Mouse (Mus musculus) limb, embryonic 11.5 days (tissue): ENCODE results near the gene Trim10. TPM values are rescaled to one million over a fixed set of nuclear protein-coding genes. Genes with fewer than 3 reads are reported as not detected.

Source experiments
- ATAC-seq: fragments of 200-750 bp; cut with Nextera tagmentation; 2 replicates; pipeline ENCODE4 v1.8.0; 2017; ENCODE audit warnings: low read depth; ENCODE audit not compliant: insufficient number of reproducible peaks, low FRiP score, low TSS enrichment
- DNase-seq: peaks from one replicate; pipeline ENCODE4 v3.0.0-alpha.2; 2015; ENCODE audit warnings: low spot score
- H3K27ac ChIP-seq: fragments of 300-500 bp; sonication (generic); replicated peaks from 2 replicates; pipeline ENCODE4 v1.5.1; 2014; ENCODE audit warnings: low read depth, mild to moderate bottlenecking, low read length
- H3K27me3 ChIP-seq: fragments of 300-500 bp; sonication (generic); 2 replicates; pipeline ENCODE4 v1.6.1; 2014; ENCODE audit warnings: mild to moderate bottlenecking, low read length, mixed read lengths; ENCODE audit not compliant: control insufficient read depth, insufficient read depth
- H3K36me3 ChIP-seq: fragments of 300-500 bp; sonication (generic); 2 replicates; pipeline ENCODE4 v1.6.1; 2014; ENCODE audit warnings: mild to moderate bottlenecking, low read length, moderate library complexity, mixed read lengths; ENCODE audit not compliant: control insufficient read depth, insufficient read depth
- H3K4me1 ChIP-seq: fragments of 300-500 bp; sonication (generic); 2 replicates; pipeline ENCODE4 v1.6.1; 2014; ENCODE audit warnings: low read length, mixed read lengths; ENCODE audit not compliant: control insufficient read depth, insufficient read depth
- H3K4me2 ChIP-seq: fragments of 300-500 bp; sonication (generic); 2 replicates; pipeline ENCODE4 v1.6.1; 2014; ENCODE audit warnings: low read depth, mild to moderate bottlenecking, moderate library complexity; ENCODE audit not compliant: severe bottlenecking
- H3K4me3 ChIP-seq: fragments of 300-500 bp; sonication (generic); 2 replicates; pipeline ENCODE4 v1.5.1; 2014; ENCODE audit warnings: low read depth, low read length
- H3K9ac ChIP-seq: fragments of 300-500 bp; sonication (generic); 2 replicates; pipeline ENCODE4 v1.6.1; 2014; ENCODE audit warnings: mild to moderate bottlenecking, low read length
- H3K9me3 ChIP-seq: fragments of 300-500 bp; sonication (generic); 2 replicates; pipeline ENCODE4 v1.6.1; 2016; ENCODE audit warnings: low read length; ENCODE audit not compliant: control insufficient read depth
- WGBS: fragments of 180-500 bp; shearing (Covaris S2); extraction: QIAGEN DNeasy Blood & Tissue Kit; methylation state at CpG from one replicate; pipeline ENCODE4 v1.1.7; 2014; 5-methylcytosine and 5-hydroxymethylcytosine counted together
- polyA plus RNA-seq: library from polyadenylated mRNA; unstranded; fragments of >200 nt; fragmentation: Nextera tagmentation; extraction: Ambion mirVana; gene quantifications from 2 replicates; pipeline ENCODE4 v1.2.1, GENCODE M21; 2014

The Trim10 gene
- polyA plus RNA-seq, 1 experiment from 2014 or later, result 6.0 TPM

DNA sequence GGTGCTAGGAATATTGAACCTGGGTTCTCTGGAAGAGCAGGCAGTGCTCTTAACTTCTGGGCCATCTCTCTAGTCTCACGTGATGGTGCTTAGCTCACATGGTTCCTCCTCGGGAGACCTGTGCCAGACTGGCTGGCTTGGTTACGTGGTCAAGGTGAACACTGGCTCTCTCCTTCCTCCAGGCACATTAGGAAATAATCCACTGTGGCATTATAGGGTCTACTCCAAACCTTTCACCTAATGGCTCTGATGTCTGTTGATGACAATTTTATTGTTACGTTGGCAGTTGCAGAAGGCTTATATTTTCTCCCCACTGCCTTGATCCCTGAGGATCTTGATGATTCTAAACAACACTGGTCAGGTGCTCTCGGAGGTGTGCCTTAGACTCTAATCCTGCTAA lies 20.5 kb upstream of the Trim10 start:
- peaks cover 10% of the 10 kb centered on the region for H3K36me3 ChIP-seq
- 80% methylated on average over 5 of the region's 5 CpGs for WGBS
- H3K4me2 ChIP-seq, result no peak overlapping the region
- no peaks in the 10 kb centered on the region for H3K4me1 ChIP-seq
- DNase-seq (no peak), ATAC-seq (no peak)
- no peaks in the 10 kb centered on the region for H3K9me3 ChIP-seq
- no peaks in the 10 kb centered on the region for H3K27me3 ChIP-seq
- H3K9ac ChIP-seq, result no peak overlapping the region
- H3K4me3 ChIP-seq, result no peak overlapping the region
- H3K27ac ChIP-seq, result no peak overlapping the region

DNA sequence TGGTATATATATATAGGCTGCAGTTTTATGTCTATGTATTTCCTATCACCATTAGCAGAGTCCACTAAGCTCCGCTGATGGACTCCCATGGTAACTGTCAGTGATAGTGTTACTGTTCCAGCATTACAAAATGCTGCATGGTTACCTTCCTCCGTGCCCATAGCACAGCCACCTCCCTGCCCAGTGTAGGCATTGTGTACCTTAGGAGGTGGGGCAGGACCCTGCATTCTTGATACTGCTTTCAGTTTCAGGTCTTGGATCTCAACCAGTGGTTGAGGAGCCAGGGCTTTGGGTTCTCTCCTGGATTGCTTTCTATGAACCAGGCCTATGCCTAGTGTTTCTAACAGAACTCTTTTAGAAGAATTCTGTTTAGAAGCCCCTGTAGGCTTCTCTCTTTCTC lies 19.4 kb upstream of the Trim10 start:
- Histone ChIP-seq H3K27ac (no peak overlapping the region), H3K4me3 (no peak overlapping the region), H3K36me3 (peaks cover 10% of the 10 kb centered on the region), H3K4me1 (no peaks in the 10 kb centered on the region), H3K4me2 (no peak overlapping the region), H3K27me3 (no peaks in the 10 kb centered on the region), H3K9me3 (no peaks in the 10 kb centered on the region), H3K9ac (no peak overlapping the region)
- ATAC-seq (no peak), DNase-seq (no peak)
- 91% methylated on average over 2 of the region's 2 CpGs for WGBS

GRCm38 (mm10) chr17:36851200-36851599 lies 18.2 kb upstream of the Trim10 start:
- Histone ChIP-seq H3K36me3 (peaks cover 10% of the 10 kb centered on the region), H3K9ac (no peak overlapping the region), H3K4me1 (no peaks in the 10 kb centered on the region), H3K9me3 (no peaks in the 10 kb centered on the region), H3K27me3 (no peaks in the 10 kb centered on the region), H3K4me2 (no peak overlapping the region), H3K4me3 (no peak overlapping the region), H3K27ac (no peak overlapping the region)
- ATAC-seq (no peak), DNase-seq (no peak)
- 86% methylated on average over 5 of the region's 5 CpGs for WGBS

DNA sequence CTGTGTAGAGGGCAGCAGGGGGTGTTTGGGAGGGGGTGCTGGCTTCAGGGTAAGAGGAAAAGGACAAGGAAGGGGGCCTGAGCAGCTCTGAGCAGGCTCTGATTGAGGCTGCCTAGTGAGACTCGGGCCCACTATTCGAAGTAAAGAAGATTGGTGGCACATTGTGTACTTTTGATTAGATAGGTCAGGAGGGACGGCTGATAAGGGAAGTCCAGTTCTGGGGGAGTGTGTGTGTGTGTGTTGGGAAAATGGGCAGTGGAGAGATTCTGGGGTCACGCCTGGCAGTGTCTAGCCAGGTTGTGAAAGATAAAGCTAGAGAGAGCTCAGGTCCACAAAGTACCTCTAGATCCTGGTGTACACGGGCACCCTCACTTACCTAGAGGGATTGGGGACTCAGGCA lies 17.7 kb upstream of the Trim10 start:
- H3K4me2 ChIP-seq, result no peak overlapping the region
- H3K27ac ChIP-seq, result no peak overlapping the region
- H3K4me3 ChIP-seq, result no peak overlapping the region
- DNase-seq (no peak), ATAC-seq (no peak)
- 82% methylated on average over 5 of the region's 5 CpGs for WGBS
- no peaks in the 10 kb centered on the region for H3K27me3 ChIP-seq
- no peak overlapping the region for H3K9ac ChIP-seq
- peaks cover 12% of the 10 kb centered on the region for H3K36me3 ChIP-seq
- H3K4me1 ChIP-seq, result no peaks in the 10 kb centered on the region
- H3K9me3 ChIP-seq, result no peaks in the 10 kb centered on the region

GRCm38 (mm10) chr17:36855484-36855883 lies 13.9 kb upstream of the Trim10 start:
- no peaks in the 10 kb centered on the region for H3K9me3 ChIP-seq
- H3K4me1 ChIP-seq, result no peaks in the 10 kb centered on the region
- H3K9ac ChIP-seq, result no peak overlapping the region
- WGBS, result 92% methylated on average over 3 of the region's 3 CpGs
- no peak overlapping the region for H3K4me3 ChIP-seq
- H3K27ac ChIP-seq, result no peak overlapping the region
- DNase-seq (no peak), ATAC-seq (no peak)
- H3K36me3 ChIP-seq, result peaks cover 19% of the 10 kb centered on the region
- H3K27me3 ChIP-seq, result no peaks in the 10 kb centered on the region
- no peak overlapping the region for H3K4me2 ChIP-seq

DNA sequence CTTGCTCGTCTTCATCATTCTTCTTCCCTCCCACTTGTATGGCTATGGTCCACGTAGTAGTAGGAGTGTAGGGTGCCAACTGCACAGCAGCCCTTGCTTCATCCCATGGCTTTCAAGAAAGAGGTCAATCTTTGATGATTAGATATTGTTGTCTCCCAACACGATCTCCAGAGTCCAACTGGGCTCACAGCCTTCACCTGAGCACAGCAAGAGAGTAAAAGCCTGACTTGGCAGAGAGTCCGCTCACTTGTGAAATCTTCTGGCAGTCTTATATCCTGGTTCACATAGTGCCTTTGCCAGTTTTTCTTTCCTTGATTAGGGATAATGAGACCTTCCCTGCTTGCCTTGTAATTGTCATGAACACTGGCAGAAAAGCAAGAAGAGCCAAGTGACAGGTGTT lies 13.1 kb upstream of the Trim10 start:
- WGBS, result 98% methylated on average over 4 of the region's 4 CpGs
- no peak overlapping the region for H3K4me3 ChIP-seq
- DNase-seq (no peak), ATAC-seq (no peak)
- H3K4me1 ChIP-seq, result no peaks in the 10 kb centered on the region
- H3K9ac ChIP-seq, result no peak overlapping the region
- H3K36me3 ChIP-seq, result peaks cover 17% of the 10 kb centered on the region
- H3K27ac ChIP-seq, result no peak overlapping the region
- H3K9me3 ChIP-seq, result no peaks in the 10 kb centered on the region
- H3K4me2 ChIP-seq, result no peak overlapping the region
- no peaks in the 10 kb centered on the region for H3K27me3 ChIP-seq

GRCm38 (mm10) chr17:36858181-36858580 lies 11.2 kb upstream of the Trim10 start:
- Histone ChIP-seq H3K27ac (no peak overlapping the region), H3K4me1 (no peaks in the 10 kb centered on the region), H3K4me2 (no peak overlapping the region), H3K27me3 (no peaks in the 10 kb centered on the region), H3K4me3 (no peak overlapping the region), H3K9ac (no peak overlapping the region), H3K36me3 (peaks cover 11% of the 10 kb centered on the region; the same call in 1 of the 2 replicates), H3K9me3 (no peaks in the 10 kb centered on the region)
- ATAC-seq, result no peak
- WGBS, result 88% methylated on average over 3 of the region's 3 CpGs
- no peak for DNase-seq

GRCm38 (mm10) chr17:36861680-36862079 lies 7.7 kb upstream of the Trim10 start:
- Histone ChIP-seq H3K27ac (no peak overlapping the region), H3K36me3 (peaks cover 6% of the 10 kb centered on the region; the same call in 1 of the 2 replicates), H3K9me3 (no peaks in the 10 kb centered on the region), H3K4me2 (no peak overlapping the region), H3K9ac (no peak overlapping the region), H3K27me3 (peaks cover 12% of the 10 kb centered on the region), H3K4me3 (no peak overlapping the region), H3K4me1 (no peaks in the 10 kb centered on the region)
- 49% methylated on average over 2 of the region's 2 CpGs for WGBS
- no peak for ATAC-seq
- no peak for DNase-seq
